Mouse (Mus musculus): ENCODE measurements around the gene Accs. TPM values are rescaled to one million over a fixed set of nuclear protein-coding genes. Genes with fewer than 3 reads are reported as not detected.

The Accs gene
- 1 to 10 TPM; 2.5 to 3.3 (median 2.9) TPM for total RNA-seq (2022)

DNA sequence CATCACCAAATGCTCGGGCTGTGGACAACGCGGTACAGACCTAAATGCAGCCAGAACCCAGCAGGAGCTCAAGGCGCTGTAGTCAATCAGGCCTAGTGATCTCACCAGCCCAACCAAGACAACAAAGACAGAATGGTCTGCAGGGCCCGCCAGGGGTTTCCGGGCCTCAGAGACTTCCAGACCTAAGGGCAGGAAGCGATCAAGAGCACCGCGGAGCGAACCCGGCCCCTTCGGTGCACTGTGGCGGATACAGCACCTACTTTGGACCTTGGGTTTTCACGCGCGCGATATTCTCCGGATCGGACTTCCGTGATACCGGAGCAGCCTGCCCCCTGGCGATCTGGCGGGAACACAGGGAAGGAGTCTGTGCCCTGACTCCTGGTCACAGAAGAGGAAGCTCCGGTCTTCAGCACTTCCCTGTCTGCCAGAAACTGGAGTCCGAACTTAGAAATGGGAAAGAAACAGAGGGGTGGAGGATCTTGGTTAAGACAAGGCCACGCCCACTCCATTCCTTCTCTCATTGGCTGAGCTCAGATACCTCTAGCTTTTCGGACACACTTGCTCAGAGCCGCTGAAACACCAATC lies at the start of gene Accs:
TSS of gene Accs (minus strand) at position 439 of the 585 bp plus-strand sequence.
- peak; percentile 42 to 53 for DNase-seq (ENCODE audit: low spot score in 2 of 2)

- no peak for DNase-seq (ENCODE audit: low spot score in 2 of 2)
Measured at GRCm38 (mm10) chr2:93891611-93892280, 42.0 kb upstream of the Accs start.

DNA sequence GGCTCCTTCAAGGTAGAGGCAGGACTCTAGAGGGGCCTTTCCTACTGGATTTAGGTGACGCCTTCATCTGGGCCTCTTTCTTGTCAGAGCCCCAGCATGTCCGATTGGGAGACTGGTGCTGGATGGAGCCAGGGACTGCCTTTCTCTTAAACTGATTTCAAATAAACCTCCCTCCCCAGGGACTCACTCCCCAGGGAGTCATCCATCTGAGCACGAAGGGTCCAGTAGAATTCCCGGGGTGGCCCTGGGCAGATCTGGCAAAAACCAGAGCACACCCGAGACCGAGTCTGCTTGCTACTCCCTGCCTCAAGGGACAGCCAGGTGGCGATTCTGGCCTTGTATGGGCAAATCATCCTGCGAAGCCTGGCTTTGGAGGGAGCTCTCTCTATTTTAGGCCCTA lies 40.4 kb upstream of the Accs start:
- DNase-seq (ENCODE audit: low spot score in 2 of 2): no peak

GRCm38 (mm10) chr2:93889071-93889470 lies 39.3 kb upstream of the Accs start:
- DNase-seq (ENCODE audit: low spot score in 2 of 2): no peak

- DNase-seq (ENCODE audit: low spot score in 2 of 2): no peak
Measured at GRCm38 (mm10) chr2:93888366-93888765, 38.6 kb upstream of the Accs start.

DNA sequence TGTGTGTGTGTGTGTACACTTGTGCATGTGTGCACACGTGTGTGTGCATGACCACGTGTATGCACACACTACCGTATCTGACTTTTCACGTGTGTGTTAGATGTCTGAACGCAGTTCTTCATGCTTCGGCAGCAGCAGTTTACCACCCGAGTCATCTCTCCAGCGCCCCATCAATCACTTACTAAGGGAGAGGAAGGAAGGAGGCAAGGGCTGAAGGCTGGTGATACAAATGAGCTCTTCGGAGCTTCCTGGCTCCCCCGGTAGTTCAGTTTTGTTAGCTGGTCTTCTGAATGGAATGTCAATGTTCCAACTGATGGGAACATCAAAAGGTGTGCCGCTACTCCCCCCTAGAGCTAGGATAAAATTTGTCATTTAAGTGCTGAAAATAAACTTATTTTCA lies 37.5 kb upstream of the Accs start:
- no peak for DNase-seq (ENCODE audit: low spot score in 2 of 2)

DNA sequence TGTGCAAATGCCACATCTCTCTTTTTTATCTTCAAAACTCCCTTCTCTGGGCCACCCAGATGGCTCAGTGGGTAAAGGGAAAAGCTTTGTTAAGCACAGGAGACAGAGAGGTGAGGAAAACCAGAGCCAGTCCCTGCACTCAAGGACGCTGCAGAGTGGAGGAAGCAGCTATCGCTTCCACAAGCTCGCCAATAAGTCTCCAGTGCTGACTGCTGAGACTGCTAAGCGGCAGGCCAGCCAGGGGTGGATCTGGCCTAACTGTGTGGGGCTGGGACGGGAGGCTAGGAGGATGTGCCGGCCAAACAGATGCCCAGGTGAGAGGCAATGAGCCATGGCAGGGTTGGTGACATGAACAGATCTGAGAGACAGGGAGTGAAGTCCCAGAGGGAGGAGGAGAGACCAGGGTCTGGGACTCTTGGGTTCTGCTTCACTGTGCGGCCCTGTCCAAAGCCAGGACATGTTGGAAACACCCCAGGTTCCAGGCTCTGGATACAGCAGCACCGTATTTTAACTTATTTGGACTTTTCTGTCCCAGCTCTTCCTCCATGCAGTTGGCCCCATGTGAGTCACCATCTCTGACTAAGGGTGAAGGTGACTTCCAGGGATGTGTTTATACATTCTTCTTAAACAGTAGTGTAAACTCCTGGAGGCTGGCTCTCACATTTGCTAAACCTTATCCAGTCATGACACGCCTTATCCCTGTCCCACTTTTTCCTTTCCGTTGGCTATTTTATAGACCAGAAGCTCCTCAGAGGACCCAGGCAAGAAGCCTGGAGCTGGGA lies 36.5 kb upstream of the Accs start:
- no peak for DNase-seq (ENCODE audit: low spot score in 2 of 2)

DNA sequence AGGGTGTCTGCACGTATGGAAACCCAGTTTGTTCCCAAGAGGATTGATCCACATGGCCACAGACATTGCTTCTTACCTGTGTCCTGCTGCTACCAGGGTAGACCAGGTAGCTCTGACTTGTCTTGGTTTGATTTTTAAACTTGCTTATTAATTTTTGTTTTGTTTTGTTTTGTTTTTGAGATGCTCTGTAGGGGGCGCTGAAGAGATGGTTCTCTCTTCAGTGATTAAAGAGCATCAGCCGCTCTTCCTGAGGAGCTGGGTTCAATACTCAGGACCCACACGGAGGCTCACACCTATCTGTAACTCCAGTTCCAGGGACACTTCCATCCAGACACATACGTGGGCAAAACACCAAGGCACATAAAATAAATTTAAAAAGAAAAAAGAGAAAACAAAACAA lies 33.3 kb upstream of the Accs start:
- DNase-seq (ENCODE audit: low spot score in 2 of 2): no peak

DNA sequence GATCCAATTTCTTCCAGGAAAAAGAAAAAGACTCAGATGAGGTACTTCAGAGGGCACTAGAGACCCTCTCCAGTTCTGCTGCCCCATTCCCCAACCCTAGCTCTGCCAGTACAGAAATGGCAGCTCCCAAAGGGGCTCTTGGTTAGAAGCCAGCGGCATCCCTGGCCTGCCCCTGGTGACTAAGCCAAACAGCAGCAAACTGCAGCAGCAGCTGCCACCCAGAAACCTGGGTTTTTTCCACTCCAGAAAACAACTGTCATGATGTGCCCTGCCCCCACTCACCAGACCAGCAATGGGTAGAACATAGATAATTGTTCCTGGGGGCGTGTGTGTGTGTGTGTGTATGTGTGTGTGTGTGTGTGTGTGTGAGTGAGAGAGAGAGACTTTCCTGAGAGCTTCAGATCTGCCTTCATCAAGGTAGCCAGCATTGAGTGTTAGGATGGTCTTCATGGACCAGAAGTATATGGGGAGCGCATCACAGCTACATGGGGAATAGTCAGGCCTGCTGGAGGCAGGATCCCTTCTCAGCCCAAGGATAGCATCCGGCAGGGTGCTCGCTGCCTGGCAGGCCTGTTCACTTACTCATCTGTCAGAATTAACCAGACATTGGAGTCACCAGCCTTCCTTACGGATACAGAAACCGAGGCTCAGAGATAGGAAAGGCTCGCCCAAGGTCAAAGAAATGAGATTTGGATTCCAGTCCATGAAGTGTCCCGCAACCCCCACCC lies 32.1 kb upstream of the Accs start:
- DNase-seq (ENCODE audit: low spot score in 2 of 2): no peak

DNA sequence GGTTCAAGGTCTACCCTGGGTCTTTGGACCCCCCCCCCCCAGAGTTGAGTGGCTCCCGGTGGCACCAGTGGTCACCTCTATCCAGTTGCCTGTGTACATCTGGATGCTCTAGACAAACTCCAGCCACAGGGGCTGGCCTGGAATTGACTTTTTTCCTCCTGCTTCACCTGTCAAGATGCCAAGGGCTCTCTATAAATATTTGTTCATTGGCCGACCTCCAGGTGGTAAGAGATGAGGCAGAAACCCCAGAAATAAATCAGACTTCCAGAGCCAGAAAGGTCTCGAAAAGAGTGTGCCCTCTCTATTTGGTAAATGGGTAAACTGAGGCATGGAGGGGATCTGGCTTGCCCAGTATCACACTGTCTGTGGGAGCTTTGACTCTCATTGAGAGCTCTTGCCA lies 31.2 kb upstream of the Accs start:
- no peak for DNase-seq (ENCODE audit: low spot score in 2 of 2)

DNA sequence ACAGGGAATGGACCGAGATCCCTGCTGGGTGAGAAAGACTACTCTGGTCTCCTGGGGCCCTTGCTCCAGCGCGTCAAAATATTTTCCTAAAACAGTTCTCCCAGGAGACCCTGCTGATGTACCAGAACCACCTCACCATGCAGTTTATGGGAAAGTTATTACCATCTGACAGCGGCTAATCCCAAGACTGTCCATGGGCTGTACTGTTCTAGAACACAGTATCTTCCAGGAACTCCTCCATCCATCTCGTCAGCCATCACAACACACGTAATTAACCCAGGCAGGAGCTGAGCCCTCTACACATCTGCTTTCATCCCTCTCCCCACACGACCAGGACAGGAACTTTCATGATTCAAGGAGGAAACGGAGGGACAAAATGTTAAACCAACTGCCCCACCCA lies 30.7 kb upstream of the Accs start:
- no peak for DNase-seq (ENCODE audit: low spot score in 2 of 2)

DNA sequence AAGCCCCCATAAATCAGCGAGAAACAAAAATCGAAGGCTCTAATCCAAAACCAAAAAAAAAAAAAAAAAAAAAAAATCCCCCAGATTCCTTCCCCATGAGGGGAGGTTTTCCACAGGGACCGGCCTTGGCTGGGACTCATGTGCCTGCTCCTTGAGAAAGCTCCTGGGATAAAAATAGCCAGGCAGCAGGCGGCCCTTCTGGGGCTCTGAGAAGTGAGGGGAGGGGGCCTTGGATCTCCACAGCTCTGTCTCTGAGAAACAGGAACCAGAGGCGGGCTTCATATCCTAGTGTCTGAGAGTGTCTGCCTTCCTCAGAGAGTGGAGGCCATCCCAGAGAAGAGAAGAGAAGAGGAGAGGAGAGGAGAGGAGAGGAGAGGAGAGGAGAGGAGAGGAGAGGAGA lies 27.3 kb upstream of the Accs start:
- no peak for DNase-seq (ENCODE audit: low spot score in 2 of 2)

- DNase-seq (ENCODE audit: low spot score in 2 of 2): no peak
Measured at GRCm38 (mm10) chr2:93874606-93875005, 24.9 kb upstream of the Accs start.

DNA sequence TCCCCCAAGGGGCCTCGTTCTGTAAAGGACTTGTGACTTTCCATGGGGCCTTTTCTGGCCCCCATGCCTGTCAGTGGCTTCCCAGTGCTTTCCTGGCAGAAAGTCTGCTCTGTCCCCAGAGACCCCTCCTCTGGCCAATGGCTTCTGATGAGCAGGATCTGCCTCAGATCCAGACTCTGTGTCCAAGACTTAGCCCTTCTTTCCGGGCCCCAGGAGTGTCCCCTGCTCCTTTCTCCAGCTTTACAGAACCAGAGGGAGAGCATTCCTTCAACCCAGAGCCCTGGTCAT lies 24.4 kb upstream of the Accs start:
- peak in 1 of 2 experiments; percentile 21 for DNase-seq (ENCODE audit: low spot score in 2 of 2)

DNA sequence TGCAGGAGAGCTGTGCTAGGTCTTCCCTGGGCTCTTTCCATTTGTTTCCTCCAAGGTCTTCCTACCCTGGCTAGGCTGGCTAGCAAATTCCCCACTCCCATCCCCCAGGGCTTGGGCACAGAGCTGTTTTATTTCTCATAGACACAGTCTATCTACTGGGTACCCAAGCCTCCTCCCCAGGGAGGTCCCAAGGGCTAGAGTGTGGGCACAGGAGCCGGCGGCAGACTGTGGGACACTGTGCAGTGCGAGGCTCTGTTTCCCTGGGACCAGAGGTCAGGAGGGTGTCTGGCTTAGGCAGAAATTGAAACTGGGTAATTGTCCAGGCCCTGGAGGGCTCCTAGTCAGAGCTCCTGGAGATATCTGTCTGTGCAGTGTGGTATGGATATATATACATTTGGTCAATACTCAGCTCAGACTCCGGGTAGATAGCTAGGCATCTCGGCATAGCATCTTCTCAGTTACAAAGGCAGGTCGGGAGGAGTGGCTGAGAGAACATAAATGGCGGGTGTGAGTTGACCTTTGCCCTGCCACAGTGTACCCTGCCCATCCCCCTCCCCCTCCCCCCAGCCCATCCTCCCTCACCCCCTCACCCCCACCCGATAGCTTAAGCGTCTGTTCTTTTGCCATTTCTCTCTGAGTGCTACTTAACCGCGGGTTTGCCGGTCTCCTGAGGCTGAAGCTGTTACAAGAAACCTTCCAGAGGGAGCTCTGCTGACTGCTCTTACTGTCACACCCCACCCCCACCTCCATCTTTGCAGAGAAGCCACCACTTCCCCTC lies 23.9 kb upstream of the Accs start:
- DNase-seq (ENCODE audit: low spot score in 2 of 2): no peak

DNA sequence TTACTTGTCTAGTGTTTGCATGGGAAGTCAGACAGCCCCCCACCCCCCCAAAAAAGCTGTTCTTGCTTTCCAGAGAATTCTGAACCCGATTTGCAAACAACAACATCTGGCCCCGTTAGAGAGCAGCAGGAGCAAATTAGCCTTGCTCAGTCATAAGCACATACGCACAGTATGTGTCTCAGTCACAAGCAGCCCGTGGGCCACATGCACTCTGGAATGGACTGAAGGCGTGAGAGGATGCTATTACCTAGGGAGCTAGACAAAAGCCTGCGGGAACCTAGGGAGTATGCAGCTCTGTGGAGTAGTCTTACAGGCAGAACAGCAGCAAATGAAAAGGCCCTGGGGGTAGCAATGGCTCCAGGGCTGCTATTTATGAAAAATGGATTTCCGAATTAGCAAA lies 22.5 kb upstream of the Accs start:
- DNase-seq (ENCODE audit: low spot score in 2 of 2): no peak

- no peak for DNase-seq (ENCODE audit: low spot score in 2 of 2)
Measured at GRCm38 (mm10) chr2:93871411-93871925, 21.7 kb upstream of the Accs start.

GRCm38 (mm10) chr2:93870842-93871241 lies 21.1 kb upstream of the Accs start:
- DNase-seq (ENCODE audit: low spot score in 2 of 2): peak; percentile 35 to 39

GRCm38 (mm10) chr2:93869107-93869600 lies 19.4 kb upstream of the Accs start, which contains the start of gene Accsl:
Accsl (minus strand) TSS chr2:93869157.
- DNase-seq (ENCODE audit: low spot score in 2 of 2): no peak

DNA sequence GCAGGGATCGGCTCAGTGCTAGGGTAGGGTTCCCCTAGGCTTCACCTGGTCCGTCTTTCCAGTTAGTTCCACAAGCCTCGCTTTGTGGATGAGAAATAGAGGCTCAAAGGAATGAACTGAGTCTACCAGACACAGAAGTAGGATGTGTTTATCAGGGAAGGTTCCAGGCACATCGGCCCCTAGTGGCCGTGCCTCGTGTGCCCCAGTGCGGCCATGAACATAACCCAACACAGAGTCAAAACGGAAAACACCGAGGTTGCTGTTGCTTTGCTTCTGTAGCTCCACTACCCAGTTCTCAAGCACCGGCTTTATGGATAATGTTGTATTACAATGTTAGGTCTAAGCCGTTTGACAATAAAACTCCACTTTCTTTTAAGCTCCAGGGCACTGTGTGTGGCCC lies 18.8 kb upstream of the Accs start:
- no peak for DNase-seq (ENCODE audit: low spot score in 2 of 2)

DNA sequence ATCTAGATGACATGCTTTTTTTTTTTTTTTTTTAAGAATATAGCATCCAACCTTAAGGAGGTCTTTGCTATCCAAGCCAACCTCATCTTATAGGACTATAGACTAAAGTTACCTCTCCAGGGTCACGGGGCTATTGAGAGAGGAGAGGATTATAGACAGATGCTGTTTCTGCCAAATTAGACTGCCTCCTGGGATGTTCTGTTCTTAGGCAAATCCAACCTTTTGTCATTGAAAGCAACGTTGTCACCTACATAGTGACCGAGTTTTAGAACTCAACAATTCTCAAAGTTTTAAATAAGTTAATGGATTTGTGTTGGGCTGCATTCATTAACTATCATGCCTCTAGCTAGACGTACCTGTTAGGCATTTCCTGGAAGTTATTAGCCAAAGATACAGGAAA lies 13.5 kb upstream of the Accs start:
- no peak for DNase-seq (ENCODE audit: low spot score in 2 of 2)
